Mouse (Mus musculus) cerebellum, adult 2 months (tissue): Measurements from ENCODE around the gene Gng3. TPM values are rescaled to one million over a fixed set of nuclear protein-coding genes. Genes with fewer than 3 reads are reported as not detected.
A peak's percentile ranks its signal among the peaks of the same experiment; 100 is the strongest.

Experiments used
- DNase-seq, 2 experiments: peaks; one replicate each; pipeline ENCODE4 v3.0.0; 2021
- H3K27ac ChIP-seq: fragments of 200-500 bp; 2 replicates; pipeline ENCODE4 v1.5.1; 2012; ENCODE audit warnings: low read length, control low read depth, inconsistent platforms; ENCODE audit not compliant: insufficient read depth
- H3K27me3 ChIP-seq: fragments of 200-500 bp; 2 replicates; pipeline ENCODE4 v1.6.1; 2012; ENCODE audit warnings: inconsistent platforms, mild to moderate bottlenecking, low read length, moderate library complexity; ENCODE audit not compliant: control insufficient read depth, insufficient read depth
- H3K4me1 ChIP-seq: fragments of 200-500 bp; 2 replicates; pipeline ENCODE4 v1.6.1; 2011; ENCODE audit warnings: low read length; ENCODE audit not compliant: control insufficient read depth, insufficient read depth
- H3K4me3 ChIP-seq: fragments of 200-500 bp; replicated peaks from 2 replicates; pipeline ENCODE3; 2011; ENCODE audit warnings: mild to moderate bottlenecking, low read depth, low read length, control low read depth; ENCODE audit not compliant: insufficient read depth
- CTCF ChIP-seq: fragments of 200-500 bp; IDR thresholded peaks from 2 replicates; pipeline ENCODE4 v1.5.1; 2011; ENCODE audit warnings: low read depth, mild to moderate bottlenecking, control low read depth, low read length, moderate library complexity, borderline replicate concordance; ENCODE audit not compliant: insufficient read depth
- POLR2A ChIP-seq: fragments of 200-500 bp; IDR thresholded peaks from 2 replicates; pipeline ENCODE4 v1.6.1; 2011; ENCODE audit warnings: low read length, control low read depth, borderline replicate concordance; ENCODE audit not compliant: insufficient read depth
- WGBS: fragments of 180-500 bp; shearing (Covaris S2); methylation state at CpG from one replicate; pipeline ENCODE4 v1.1.7; 2018; 5-methylcytosine and 5-hydroxymethylcytosine counted together
- polyA plus RNA-seq: library from polyadenylated mRNA; depleted of rRNA; stranded (reverse); fragments of >200 nt; gene quantifications from 2 replicates; pipeline ENCODE4 v1.2.3, GENCODE M21; 2012

Gene Gng3
- polyA plus RNA-seq, 1 experiment: 236 TPM

DNA sequence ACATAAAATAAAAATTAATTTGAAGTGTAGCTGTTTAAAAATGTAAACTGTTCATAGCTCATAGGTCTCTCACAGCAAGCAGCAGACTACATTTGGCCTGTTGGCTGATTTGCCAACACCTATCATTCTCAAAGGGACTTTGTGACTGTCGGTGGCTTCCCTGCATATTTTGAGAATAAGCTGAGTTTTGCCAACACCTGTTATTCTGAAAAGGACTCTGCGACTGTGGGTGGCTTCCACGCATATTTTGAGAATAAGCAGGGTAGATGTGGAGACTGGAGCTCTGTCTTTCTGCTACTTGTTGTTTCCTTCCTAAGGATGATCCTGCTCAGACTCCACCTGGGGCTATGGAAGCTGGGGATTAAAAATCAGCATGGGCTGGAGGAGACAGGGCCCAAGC is 14.1 kb upstream of the Gng3 start:
- Histone ChIP-seq H3K27me3 (no peaks in the 10 kb centered on the region), H3K4me3 (no peak overlapping the region), H3K27ac (no peak overlapping the region), H3K4me1 (no peaks in the 10 kb centered on the region)
- TF ChIP-seq CTCF: no peak
- no peak for TF ChIP-seq POLR2A
- DNase-seq: no peak
- 46% methylated on average over 3 of the region's 3 CpGs for WGBS

DNA sequence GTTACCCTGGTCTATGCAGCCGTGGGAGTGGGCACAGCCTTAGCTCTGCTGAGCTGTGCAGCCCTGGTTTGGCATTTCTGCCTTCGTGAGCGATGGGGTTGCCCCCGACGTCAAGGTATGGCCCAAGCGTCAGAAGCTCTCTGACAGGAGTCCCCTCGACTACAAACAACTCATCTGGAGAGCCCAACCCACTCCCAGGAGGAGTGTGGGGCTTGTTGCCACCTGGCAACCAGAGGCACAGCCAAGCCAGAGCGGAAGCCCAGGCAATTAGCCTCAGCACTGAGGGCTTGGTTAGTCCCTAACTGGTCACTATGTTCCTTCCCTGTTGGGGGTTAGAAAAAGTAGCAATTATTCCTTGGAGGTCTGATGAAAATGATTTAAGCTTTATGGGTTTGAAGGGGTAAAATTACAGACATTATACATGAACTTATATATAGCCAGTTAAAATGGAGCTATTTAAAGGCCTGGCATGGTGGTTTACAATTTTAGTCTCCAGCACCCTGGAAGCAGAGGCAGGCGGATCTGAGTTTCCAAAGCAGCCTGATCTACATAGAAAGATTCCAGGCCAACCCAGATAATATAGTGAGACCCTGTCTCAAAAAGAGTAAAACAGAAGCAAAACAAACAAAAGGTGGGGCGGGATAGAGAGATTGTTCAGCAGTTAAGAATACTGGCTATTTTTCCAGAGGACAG is 13.4 kb upstream of the Gng3 start:
- Histone ChIP-seq H3K4me1 (no peaks in the 10 kb centered on the region), H3K4me3 (no peak overlapping the region), H3K27ac (no peak overlapping the region), H3K27me3 (no peaks in the 10 kb centered on the region)
- no peak for DNase-seq
- no peak for TF ChIP-seq CTCF
- TF ChIP-seq POLR2A: no peak
- 49% methylated on average over 10 of the region's 10 CpGs for WGBS

DNA sequence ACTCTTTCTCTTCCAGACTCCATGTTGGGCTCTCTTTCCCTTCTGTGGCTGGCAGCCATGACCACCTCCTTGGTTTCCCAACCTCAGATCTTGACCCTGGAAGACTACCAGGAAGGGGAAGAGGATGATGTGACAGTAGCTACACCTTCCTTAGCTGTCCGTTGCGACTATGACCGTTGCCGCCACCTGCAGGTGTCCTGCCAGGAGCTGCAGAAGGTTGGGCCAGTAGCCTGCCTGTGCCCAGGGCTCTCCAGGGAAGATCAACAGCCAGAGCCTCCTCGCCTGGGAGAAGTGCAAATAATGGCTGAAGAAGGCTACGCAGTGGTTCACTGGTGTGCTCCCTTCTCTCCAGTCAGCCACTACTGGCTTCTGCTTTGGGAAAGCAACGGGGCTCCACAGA is 12.6 kb upstream of the Gng3 start:
- H3K27ac ChIP-seq: no peak overlapping the region
- 41% methylated on average over 7 of the region's 7 CpGs for WGBS

DNA sequence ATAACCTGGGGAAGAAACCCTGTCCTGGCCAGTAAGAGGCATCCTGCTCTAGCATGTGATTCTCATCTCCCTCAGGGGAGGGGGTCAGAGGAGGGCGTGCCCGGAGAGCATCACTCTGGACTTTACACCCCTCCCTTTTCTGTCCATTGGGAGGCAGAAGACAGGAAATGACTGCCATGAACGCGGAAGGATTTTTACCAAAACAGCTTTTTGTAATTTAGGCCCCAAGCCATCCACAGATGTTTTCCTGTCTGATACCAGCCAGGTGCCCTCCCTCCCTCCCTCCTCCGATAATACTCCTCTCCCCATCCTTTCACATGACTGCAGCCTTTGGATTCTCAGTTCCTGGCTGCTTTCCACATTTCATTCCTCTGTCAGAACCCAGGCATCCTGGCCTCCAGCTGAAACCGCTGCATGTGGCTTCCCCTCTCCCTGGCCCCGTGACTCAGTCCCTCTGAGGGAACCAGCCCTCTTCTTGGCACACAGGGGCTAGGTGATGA is 11.5 kb upstream of the Gng3 start, which contains the start of gene Lrrn4cl:
Lrrn4cl (plus strand) TSS at position 367 of the 500 bp plus-strand sequence.
- TF ChIP-seq POLR2A (no peak), CTCF (no peak)
- Histone ChIP-seq H3K27me3 (no peaks in the 10 kb centered on the region), H3K4me1 (no peaks in the 10 kb centered on the region), H3K27ac (no peak within 1 kb of the TSS), H3K4me3 (no peak within 1 kb of the TSS)
- 12% methylated on average over 7 of the region's 7 CpGs for WGBS
- no peak for DNase-seq

More for the DNA sequence above, 12.6 kb upstream of the Gng3 start:
- no peak overlapping the region for H3K4me3 ChIP-seq
- H3K27me3 ChIP-seq: no peaks in the 10 kb centered on the region
- TF ChIP-seq CTCF (no peak), POLR2A (no peak)
- DNase-seq: no peak
- no peaks in the 10 kb centered on the region for H3K4me1 ChIP-seq

DNA sequence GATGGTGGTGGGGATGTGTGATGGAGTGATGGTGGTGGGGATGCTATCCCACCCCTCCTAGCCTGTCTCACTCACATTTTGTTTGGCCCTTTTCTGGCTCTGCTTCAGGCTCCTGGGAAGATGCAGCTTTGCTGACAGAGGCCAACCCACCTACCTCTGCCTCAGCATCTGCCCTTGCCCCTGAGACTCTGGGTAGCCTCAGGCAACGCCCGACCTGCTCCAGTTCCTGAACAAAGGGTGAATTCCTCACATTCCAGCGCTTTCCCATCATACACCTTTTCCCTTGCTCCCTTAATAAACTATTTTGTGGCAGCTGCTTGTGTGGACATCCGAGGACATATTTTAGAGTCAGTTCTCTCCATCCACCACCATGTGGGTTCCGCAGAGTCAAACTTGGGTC is 9.4 kb upstream of the Gng3 start:
- no peaks in the 10 kb centered on the region for H3K27me3 ChIP-seq
- no peak for TF ChIP-seq POLR2A
- TF ChIP-seq CTCF: no peak
- 88% methylated on average over 5 of the region's 5 CpGs for WGBS
- DNase-seq: no peak
- H3K4me1 ChIP-seq: no peaks in the 10 kb centered on the region
- H3K27ac ChIP-seq: no peak overlapping the region
- no peak overlapping the region for H3K4me3 ChIP-seq

DNA sequence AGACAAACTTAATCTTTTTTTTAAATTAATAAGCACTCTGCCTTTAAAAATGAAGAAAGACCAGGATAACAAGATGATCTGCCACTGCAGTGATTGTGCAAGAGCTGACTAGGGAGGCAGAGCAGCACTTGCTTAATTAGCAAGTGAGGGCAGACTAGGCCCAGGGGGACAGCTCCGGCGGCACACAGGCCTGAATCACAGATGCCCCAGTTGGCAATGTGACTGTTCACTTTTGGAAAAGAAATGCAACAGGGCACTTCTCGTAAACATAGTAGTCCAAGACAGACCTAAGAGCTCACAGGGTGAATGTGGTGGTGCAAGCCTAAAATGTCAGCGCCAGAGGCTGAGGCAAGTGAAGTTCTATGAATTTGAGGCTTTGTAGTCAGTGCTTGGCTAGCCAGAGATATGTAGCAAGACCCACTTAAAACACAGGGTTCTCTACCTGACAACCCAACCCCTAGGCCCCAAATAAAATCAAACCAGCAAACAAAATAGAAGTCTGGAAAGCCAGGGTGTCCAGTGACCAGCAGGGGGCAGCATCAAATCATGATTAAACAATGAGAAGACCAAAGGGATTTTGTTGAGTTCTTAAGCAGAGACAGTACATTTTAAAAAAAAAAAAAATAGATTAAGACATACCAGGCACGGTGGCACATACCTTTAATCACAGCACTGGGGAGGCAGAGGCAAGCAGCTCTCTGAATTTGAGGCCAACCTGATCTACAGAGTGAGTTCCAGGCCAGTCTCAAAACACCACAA is 5.6 kb upstream of the Gng3 start:
- H3K27ac ChIP-seq: no peak overlapping the region
- WGBS: 38% methylated on average over 5 of the region's 5 CpGs
- no peaks in the 10 kb centered on the region for H3K4me1 ChIP-seq
- no peak overlapping the region for H3K4me3 ChIP-seq
- no peak for TF ChIP-seq POLR2A
- peak; percentile 61; the same call in 1 of the 2 replicates for TF ChIP-seq CTCF
- no peaks in the 10 kb centered on the region for H3K27me3 ChIP-seq
- DNase-seq: peak; percentile 69 to 71

DNA sequence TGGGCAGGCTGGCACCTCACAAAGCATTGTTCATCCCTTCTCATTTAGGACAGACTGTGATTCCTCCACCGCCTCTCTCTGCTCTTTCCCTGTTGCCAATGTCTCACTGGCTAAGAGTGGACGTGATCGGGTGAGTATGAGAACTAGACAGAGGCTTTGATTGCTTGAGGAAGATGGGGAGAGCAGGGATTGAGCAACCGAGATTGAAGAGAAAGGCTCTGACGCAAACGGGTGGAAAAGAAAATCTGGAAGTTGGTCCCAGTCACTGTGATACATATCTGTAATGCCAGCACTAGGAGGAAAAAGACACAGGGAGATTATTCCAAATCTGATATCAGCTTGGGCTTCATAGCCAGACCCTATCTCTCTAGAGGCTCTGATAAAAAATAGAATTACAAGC is 4.0 kb upstream of the Gng3 start:
- no peaks in the 10 kb centered on the region for H3K27me3 ChIP-seq
- no peak for TF ChIP-seq POLR2A
- no peak for TF ChIP-seq CTCF
- WGBS: 85% methylated on average over 6 of the region's 6 CpGs
- H3K4me1 ChIP-seq: no peaks in the 10 kb centered on the region
- DNase-seq: no peak
- no peak overlapping the region for H3K4me3 ChIP-seq
- no peak overlapping the region for H3K27ac ChIP-seq
